Mouse (Mus musculus) c-Kit-positive CD71-negative TER-119-negative erythroid progenitor cells, embryonic 14.5 days (primary cell): ENCODE data around the gene Cd79a.

Experiments
- DNase-seq: peaks from one replicate; pipeline ENCODE4 v3.0.0-alpha.2; 2013; ENCODE audit warnings: low read depth

Cd79a gene

DNA sequence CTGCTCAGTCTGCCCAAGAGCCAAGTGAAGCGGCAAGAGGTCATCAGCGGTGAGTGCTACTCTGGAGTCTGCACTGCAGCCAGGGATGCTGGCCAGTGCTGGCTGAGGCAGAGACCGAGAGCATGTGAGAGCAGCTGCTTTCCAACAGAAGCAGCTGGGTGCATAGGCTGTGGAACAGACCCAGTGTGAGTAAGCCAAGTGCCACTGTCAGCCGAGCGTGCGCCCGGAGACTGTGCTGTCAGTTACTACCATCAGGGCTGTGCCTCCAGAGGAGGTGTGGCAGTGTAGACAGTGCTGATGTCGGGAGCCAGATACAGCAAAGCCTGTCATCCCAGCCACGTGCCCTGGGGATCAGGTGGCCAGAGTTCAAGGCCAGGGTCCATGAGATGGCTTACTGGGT, 22.5 kb downstream of the Cd79a start:
- no peak for DNase-seq

GRCm38 (mm10) chr7:24930475-24930874, 33.3 kb downstream of the Cd79a start:
- DNase-seq: no peak

DNA sequence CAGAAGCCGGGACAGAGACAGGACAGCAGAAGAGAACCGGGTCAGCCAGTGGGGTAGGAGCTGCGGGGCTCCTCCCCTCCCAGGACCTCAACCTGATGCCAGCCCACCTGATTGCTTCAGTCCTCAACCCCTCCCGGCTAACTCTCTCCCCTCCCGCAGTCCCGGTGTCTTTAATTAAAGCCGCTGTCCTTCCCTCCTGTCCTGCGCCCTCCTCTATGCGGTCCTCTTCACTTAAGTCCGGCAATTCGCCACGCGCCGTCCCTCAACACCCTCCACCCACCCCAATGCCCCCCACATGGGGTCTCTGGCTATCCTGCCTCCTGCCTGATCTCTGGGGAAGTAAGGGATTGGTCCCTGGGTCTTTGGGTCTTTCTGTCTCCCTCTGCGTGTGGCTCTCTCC, 34.5 kb downstream of the Cd79a start:
- no peak for DNase-seq

GRCm38 (mm10) chr7:24943641-24944040, 46.5 kb downstream of the Cd79a start:
- no peak for DNase-seq

DNA sequence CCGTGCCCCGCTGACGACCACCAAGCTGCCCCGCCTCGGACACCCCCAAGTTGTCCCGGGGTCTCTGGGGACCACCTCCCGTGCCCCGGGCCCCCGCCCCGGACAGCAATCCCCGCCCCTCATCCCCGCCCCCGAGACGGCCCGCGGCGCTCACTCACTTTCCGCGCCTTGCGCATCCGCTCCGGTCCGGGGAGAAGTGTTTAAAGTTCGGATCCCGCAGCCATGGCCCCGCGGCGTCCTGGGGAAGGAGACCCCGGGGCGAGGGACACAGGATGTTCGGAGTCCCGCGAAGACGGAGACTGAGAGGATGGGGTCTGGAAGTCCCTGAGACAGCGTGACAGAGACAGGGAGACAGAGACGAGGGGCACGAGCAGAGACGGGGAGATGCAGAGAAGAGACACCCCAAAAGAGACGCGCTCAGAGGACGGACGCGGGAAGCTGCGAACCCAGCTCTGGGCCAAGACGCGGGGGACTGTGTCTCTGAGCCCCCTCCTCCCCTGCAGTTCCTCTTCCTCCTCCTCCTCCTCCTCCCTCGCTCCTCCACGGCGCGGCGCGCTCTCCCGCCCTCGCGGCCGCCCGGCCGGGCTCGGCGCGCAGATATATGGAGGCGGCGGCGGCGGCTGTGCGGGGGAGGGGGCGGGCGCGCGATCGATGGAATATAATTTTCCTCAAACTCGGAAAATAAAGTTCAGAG, 47.2 kb downstream of the Cd79a start, which contains the start of gene Gm4881:
Gene Gm4881 (minus strand): TSS at position 238 of the 694 bp plus-strand sequence.
- no peak for DNase-seq

- no peak for DNase-seq
These were observed 50.3 kb downstream of the Cd79a start for GRCm38 (mm10) chr7:24947316-24948048.

- DNase-seq: no peak
These were observed 51.6 kb downstream of the Cd79a start for GRCm38 (mm10) chr7:24948774-24949173.

DNA sequence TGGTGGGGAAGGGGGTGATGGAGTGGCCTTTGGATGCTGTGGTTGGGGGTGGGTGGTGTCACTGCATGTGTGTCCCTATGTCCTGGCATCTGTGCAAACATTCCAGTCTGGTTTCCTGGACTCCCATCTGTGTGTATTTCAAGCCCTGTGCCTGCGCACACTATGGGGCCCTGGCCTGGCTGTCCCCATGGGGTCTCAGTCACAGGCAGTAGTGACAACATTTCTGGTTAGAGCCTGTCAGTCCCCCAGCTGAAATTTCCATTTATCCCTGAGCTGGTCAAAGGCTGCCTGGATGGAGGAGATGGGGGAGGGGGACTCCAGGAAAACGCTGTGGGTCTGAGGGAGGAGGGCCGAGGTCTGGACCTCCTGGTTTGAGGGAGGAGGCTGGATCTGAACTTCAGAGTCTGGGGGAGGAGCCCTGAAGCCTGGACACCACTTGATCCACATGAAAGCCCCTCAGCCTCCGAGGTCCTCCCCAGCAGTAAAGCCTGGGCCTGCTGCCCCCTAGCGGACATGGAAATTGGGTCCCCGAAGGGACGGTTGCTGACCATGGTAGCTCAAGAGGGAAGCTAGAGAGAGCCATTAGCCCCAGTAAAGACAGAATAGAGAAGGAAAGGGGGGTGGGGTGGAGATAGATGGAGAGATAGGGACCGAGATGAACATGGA, 52.9 kb downstream of the Cd79a start:
- DNase-seq: peak; percentile 80
